Mouse (Mus musculus) heart, postnatal 0 days (tissue): ENCODE data around the gene Spaca1. TPM values are rescaled to one million over a fixed set of nuclear protein-coding genes. Genes with fewer than 3 reads are reported as not detected.

Source experiments
- ATAC-seq: fragments of 200-750 bp; cut with Nextera tagmentation; 2 replicates; pipeline ENCODE4 v1.8.0; 2017; ENCODE audit warnings: low read depth, moderate number of reproducible peaks, moderate library complexity; ENCODE audit not compliant: insufficient read depth
- DNase-seq: peaks from one replicate; pipeline ENCODE4 v3.0.0-alpha.2; 2016; ENCODE audit warnings: low spot score
- H3K27ac ChIP-seq: fragments of 300-500 bp; sonication (generic); 2 replicates; pipeline ENCODE4 v1.5.1; 2014; ENCODE audit warnings: low read depth, mild to moderate bottlenecking
- H3K27me3 ChIP-seq: fragments of 300-500 bp; sonication (generic); 2 replicates; pipeline ENCODE4 v1.6.1; 2014; ENCODE audit warnings: low read length, mixed read lengths; ENCODE audit not compliant: control insufficient read depth, insufficient read depth
- H3K36me3 ChIP-seq: fragments of 300-500 bp; sonication (generic); replicated peaks from 2 replicates; pipeline ENCODE4 v1.6.1; 2014; ENCODE audit warnings: low read length, mixed read lengths; ENCODE audit not compliant: control insufficient read depth, insufficient read depth
- H3K4me1 ChIP-seq: fragments of 300-500 bp; sonication (generic); 2 replicates; pipeline ENCODE4 v1.6.1; 2014; ENCODE audit warnings: antibody characterized with exemption; ENCODE audit not compliant: control insufficient read depth, insufficient read depth
- H3K4me2 ChIP-seq: fragments of 300-500 bp; sonication (generic); 2 replicates; pipeline ENCODE4 v1.6.1; 2014; ENCODE audit warnings: low read depth, mild to moderate bottlenecking, low read length, moderate library complexity
- H3K4me3 ChIP-seq: fragments of 300-500 bp; sonication (generic); 2 replicates; pipeline ENCODE4 v1.5.1; 2014; ENCODE audit warnings: low read depth, low read length
- H3K9ac ChIP-seq: fragments of 300-500 bp; sonication (generic); replicated peaks from 2 replicates; pipeline ENCODE4 v1.6.1; 2014; ENCODE audit warnings: low read depth, low read length, mixed read lengths
- H3K9me3 ChIP-seq: fragments of 300-500 bp; sonication (generic); replicated peaks from 2 replicates; pipeline ENCODE4 v1.6.1; 2016; ENCODE audit warnings: low read length; ENCODE audit not compliant: control insufficient read depth
- CTCF ChIP-seq: IDR thresholded peaks from 2 replicates; pipeline ENCODE4 v1.5.1; 2016; ENCODE audit warnings: antibody characterized with exemption, control low read depth, low read depth
- EP300 ChIP-seq: IDR thresholded peaks from 2 replicates; pipeline ENCODE4 v1.6.1; 2016; ENCODE audit warnings: antibody characterized with exemption, low read depth
- WGBS: fragments of 180-500 bp; shearing (Covaris S2); extraction: QIAGEN DNeasy Blood & Tissue Kit; methylation state at CpG from one replicate; pipeline ENCODE4 v1.1.7; 2014; 5-methylcytosine and 5-hydroxymethylcytosine counted together
- polyA plus RNA-seq: library from polyadenylated mRNA; unstranded; fragments of >200 nt; fragmentation: Nextera tagmentation; extraction: Ambion mirVana; gene quantifications from 2 replicates; pipeline ENCODE4 v1.2.1, GENCODE M21; 2015
- total RNA-seq: library from RNA; depleted of rRNA; stranded (reverse); fragments of >200 nt; gene quantifications from 2 replicates; pipeline ENCODE4 v1.2.3, GENCODE M21; 2014; ENCODE audit warnings: low replicate concordance; rRNA removed

The Spaca1 gene
- total and polyA plus RNA-seq, 2 experiments from 2014 or later, result 0.94 TPM; not detected in 1

DNA sequence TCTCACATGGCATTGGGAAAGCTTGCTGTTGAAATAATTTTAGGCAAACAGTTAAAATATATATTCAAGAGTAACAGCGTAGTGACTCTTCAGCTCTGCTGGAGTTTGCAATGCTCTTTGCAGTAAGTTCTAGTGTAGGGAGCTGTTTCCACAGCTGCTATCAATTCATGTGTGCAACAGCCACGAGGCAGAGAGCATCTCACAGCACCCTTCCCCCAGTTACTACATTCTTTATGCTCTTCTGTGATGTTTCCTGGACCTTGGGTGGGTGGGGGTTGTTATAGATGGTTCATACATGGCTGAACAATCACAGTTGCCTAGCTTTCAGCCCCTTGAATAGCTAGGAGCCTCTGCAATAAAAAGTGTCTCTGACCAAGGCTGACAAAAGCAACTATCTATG, 28.5 kb downstream of the Spaca1 start:
- ATAC-seq (no peak), DNase-seq (no peak)
- TF ChIP-seq EP300 (no peak), CTCF (no peak)
- H3K9me3 ChIP-seq, result no peaks in the 10 kb centered on the region
- H3K27me3 ChIP-seq, result no peaks in the 10 kb centered on the region
- no peaks in the 10 kb centered on the region for H3K4me1 ChIP-seq
- H3K4me2 ChIP-seq, result no peak overlapping the region
- no peaks in the 10 kb centered on the region for H3K36me3 ChIP-seq
- H3K4me3 ChIP-seq, result no peak overlapping the region
- H3K27ac ChIP-seq, result no peak overlapping the region
- no peak overlapping the region for H3K9ac ChIP-seq
- 48% methylated on average over 2 of the region's 2 CpGs for WGBS

DNA sequence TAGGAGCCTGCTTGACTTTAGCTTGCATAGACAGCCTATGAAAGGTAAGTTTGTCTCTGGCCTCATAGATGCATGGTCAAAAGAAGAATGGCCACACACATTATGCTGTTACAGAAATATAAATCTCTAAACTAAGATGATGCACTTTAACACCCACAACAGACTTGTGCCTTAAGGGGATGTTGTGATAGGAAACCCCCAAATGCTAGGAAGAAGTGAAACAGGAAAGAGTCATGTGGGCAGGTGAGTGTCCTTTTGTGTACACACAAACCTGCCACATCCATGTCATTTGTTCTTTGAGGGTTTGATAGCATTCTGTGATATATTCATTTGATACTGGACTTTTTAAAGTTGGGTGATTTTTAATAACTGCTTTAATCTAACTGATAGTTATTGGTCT, 53.6 kb downstream of the Spaca1 start:
- H3K4me2 ChIP-seq, result no peak overlapping the region
- ATAC-seq (no peak), DNase-seq (no peak)
- TF ChIP-seq CTCF, result no peak
- TF ChIP-seq EP300, result no peak
- no peaks in the 10 kb centered on the region for H3K36me3 ChIP-seq
- H3K9ac ChIP-seq, result no peak overlapping the region
- no peak overlapping the region for H3K4me3 ChIP-seq
- H3K4me1 ChIP-seq, result no peaks in the 10 kb centered on the region
- H3K9me3 ChIP-seq, result no peaks in the 10 kb centered on the region
- no peak overlapping the region for H3K27ac ChIP-seq
- H3K27me3 ChIP-seq, result no peaks in the 10 kb centered on the region

DNA sequence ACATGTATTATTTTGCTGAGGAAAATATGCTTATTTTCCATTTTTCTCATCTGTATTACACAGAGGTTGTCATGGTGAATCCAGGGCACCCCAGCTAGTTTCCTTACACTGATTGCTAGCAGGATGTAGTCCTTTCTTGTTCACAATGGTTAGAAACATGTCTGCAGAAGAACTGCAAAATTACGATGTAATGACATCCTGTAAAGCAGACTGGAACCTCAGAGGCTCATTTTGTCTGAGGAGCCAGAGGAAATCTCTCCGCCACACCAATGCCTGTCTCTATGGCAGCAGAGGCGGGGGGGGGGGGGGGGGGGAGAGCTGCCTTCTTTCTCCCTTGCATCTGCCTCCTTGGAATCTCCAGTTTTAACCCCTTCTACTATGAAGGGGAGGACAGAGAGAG, 57.3 kb downstream of the Spaca1 start:
- Histone ChIP-seq H3K4me2 (no peak overlapping the region), H3K4me3 (no peak overlapping the region), H3K9me3 (no peaks in the 10 kb centered on the region), H3K9ac (no peak overlapping the region), H3K27ac (no peak overlapping the region), H3K4me1 (no peaks in the 10 kb centered on the region), H3K36me3 (no peaks in the 10 kb centered on the region), H3K27me3 (no peaks in the 10 kb centered on the region)
- 59% methylated on average over 2 of the region's 3 CpGs for WGBS
- DNase-seq, result no peak
- ATAC-seq, result no peak
- TF ChIP-seq CTCF (no peak), EP300 (no peak)

DNA sequence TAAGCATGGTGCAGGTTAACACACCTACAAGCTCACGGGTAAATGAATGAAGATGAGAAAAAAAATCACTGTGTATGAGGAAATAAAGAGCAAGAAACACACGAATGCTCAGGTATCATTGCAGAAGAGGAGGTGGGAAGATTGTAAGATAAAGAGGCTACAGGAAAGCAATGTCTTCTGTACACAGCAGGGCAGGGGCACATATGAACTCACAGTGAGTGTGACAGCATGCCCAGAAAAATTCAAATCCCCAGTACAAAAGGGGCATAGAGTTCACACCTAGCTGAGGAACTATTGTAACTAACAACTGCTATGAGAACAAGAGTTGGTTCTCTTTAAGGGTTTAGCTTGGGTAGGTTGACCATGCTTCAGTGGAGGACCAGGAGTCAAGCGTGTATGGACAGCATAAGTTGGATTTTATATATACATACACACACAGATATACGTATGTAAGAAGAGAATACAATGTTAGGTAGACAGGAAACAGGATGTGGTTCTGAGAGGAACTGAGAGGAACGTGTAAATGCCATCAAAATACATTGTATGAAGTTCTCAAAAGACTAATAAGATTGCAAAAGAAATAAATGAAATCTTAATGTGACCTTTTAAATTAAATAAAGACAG, 61.4 kb downstream of the Spaca1 start:
- Histone ChIP-seq H3K9ac (no peak overlapping the region), H3K27ac (no peak overlapping the region), H3K4me1 (no peaks in the 10 kb centered on the region), H3K4me2 (no peak overlapping the region), H3K27me3 (no peaks in the 10 kb centered on the region), H3K36me3 (no peaks in the 10 kb centered on the region), H3K9me3 (no peaks in the 10 kb centered on the region), H3K4me3 (no peak overlapping the region)
- DNase-seq (no peak), ATAC-seq (no peak)
- WGBS, result 55% methylated on average over 5 of the region's 5 CpGs
- TF ChIP-seq EP300 (no peak), CTCF (no peak)

Other genes starting within 250 kb of the Spaca1 start
- gene Cnr1, start 125.6 kb downstream of the Spaca1 start, total RNA-seq, result 0.39 TPM in 1 of 2 replicates, not detected in the other
- 0.05 TPM in 1 of 2 replicates, not detected in the other for gene Cnr1, start 125.6 kb downstream of the Spaca1 start, polyA plus RNA-seq